Mouse (Mus musculus) kidney, postnatal 10 days (tissue): ENCODE results near the gene Ift57.
A peak's percentile ranks its signal among the peaks of the same experiment; 100 is the strongest.

Source experiments
- DNase-seq: peaks from one replicate; pipeline ENCODE4 v3.0.0; 2021; ENCODE audit warnings: mixed read lengths

The Ift57 gene

DNA sequence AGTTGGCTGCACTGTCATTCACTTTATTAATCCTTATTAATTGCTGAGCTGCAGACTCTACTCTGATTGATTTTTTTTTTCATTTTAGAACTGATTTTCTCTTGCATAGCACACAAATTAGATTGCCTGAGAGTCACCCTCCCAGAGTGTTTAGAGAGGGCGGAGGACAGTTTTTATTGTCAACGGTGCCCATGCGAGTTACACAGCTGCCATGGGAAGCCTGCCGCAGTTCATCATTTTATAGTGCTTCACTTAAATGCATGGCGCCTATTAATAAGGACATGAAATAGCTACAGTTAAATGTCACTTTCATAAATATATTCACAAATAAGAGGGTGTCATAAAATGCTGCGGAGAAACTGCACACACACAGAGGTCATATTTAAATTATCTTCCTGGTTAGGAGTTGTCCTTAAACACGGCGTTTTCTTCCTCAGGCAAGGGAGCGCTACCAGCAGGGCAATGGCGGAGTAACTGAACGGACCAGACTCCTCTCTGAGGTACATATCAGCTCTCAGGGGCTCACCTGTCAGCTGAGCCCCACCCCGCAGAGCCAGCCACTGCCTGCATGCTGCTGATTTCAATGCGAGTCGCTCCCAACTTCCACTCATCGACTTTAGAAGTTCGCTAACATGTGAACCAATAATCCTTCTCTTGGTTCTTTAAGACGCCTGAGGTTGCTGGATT, 61.6 kb downstream of the Ift57 start:
- no peak for DNase-seq

DNA sequence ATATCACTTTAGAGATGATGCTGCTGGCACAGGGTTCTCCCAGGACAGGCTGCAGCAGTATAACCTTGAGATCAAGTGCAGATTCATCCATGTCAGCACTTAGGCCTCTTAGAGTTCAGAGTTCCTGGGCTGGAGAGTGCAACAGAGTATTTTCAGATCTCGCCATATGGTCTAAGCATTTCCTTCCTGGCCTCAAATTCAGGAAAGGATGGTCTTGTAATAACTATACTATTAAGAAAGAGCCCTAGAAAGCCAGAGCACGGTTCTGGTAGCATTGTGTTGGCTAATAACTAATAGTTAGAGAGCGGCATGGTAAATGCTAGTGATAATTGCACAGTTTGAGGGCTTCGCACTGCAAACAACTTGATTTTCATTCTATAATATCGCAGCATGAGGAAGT, 62.9 kb downstream of the Ift57 start:
- DNase-seq = no peak

DNA sequence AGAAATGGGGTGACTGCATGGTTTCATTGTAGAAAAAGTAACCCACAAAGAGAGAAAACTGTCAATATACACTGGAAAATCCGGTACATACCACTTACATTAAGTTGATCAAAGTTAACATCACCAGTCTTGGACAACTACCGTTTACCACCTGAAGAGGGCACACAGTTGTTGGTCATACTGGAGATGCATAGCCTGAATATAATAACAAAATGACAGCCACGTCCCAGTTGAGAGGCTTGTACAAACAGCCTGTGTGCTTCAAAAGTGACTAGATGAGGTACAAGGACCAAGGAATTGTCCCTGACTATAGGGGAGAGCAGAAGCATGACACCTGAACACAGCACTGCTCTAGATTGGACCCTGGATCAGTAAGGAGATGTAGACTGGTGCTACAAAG, 67.3 kb downstream of the Ift57 start:
- peak; percentile 61 for DNase-seq

DNA sequence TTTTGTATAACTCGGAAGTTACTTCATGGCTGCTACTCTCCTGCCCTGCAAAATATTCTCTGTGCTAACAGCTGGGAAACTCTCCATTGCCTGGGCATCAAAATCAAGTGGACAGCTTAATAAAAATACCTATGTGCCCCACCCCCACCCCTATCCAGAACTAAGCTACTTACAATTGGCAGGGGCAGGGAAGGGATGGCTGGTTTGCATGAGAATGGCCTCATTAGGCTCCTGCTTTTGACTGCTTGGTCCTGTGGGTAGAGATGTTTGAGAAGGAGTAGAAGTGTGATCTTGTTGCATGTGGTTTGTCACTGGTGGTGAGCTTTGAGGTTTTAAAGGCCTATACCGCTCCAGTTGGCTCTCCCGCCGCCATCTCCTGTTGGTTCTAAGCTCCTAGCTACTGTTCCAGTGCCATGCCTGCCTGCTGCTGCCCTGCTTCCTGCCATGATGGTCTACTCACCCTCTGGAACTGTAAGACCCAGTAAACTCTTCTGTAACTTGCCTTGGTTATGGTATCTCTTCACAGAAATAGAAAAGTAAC, 69.5 kb downstream of the Ift57 start:
- DNase-seq = no peak

DNA sequence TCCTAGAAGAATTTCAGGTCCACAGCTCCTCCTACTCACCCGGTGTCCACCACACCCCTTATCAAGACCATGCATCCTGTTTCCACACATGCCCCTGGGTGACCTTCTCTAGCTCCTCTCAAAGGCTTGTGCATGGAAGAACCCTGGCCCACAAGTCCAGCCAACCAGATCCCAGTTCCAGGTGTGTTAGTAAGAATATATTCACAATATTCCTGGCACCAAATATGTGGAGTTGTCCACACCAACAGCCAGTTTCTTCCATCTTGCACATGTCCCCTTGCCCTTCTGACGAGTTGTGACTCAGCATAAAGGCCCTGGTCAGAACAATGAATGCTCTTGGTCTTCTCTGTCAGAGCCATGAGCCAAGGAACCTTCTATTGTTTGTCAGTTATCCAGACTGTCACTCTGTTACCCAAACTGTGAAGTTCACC, 70.8 kb downstream of the Ift57 start:
- no peak for DNase-seq

DNA sequence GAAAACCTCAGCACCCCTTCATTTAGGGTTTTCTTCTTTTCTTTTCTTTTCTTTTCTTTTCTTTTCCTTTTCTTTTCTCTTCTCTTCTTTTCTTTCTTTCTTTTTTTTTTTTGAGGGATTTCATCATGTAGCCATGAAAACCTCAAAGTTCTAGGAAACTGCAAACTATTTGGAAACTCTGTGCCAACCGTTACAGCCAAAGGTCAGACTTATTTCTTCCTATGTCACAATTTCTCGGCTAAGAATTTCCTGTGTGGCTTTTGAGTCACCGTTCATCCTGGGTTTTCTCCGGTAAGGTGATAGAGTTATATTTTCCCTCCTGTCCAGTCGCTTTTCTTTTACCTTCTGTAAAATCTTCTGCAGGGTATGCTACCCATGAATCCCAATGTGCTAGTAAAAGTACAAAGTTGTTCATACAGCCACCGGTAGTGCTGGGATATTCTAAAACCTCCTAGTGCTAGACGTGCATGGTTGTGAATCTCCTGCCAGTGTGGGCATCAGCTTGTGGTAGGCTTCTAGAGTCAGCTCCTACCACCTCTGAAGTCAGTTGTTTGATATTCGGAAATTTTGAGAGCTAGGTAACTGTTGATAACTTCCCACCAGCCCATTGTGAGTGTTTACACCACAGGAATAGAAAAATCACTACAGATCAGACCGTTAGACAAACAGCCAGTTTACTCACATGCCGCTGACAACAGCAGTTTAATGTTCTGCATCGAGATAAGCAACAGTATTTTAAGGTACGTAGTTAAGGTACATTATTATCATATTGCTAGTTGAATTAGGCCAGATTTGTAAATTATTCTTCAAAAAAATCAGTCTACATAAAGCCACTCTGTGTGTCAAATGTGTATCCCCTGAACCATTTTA, 71.5 kb downstream of the Ift57 start:
- DNase-seq = no peak

DNA sequence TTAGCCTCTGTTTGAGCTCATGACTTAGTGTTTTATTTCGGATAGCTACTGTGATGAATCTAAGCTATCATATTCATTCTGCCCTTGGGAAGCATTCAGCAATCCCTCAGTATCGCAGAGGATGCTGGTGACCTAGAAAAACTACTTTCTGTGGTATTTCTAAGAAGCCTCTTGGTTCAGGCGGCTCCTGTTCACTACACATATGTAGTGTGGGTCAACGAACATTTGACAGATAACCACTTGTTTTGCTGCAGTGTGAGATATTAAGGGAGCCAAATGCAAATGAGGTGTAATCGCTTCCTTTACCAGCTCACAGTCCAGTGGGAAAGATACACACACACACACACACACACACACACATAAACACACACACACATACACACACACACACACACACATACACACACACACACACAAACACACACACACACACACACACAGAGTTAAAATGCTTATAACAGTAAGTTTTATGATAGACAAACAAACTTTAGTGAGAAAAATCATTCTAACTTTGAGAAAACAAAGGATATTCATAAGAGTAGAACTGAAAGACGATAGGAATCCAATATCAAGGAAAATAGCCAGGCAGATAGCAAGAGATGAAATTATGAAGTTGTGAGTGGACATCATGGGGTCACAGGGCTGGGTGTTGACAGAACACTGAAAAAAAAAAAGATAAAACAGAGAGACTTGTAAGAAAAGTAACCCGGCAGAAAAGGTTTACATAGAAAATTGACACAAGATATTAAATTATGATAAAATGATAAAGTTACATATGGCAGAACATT, 72.8 kb downstream of the Ift57 start:
- DNase-seq = no peak

DNA sequence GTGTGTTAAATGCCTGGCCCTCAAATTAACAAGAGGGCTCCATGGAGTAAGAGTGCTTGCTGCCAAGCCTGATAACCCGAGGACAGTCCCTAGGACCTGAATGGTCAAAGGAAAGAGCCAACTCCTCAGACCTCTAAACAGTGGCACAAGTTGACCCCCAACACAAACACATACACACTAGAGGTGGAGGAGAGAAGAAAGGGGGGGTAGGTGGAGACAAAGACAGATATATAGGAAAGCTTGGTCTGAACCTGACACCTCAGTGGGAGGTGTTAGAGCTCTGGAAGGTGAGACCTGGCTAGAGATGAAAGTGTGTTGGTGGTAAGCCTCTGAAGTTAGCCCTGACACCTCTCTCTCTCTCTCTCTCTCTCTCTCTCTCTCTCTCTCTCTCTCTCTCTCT, 73.5 kb downstream of the Ift57 start:
- DNase-seq = no peak

DNA sequence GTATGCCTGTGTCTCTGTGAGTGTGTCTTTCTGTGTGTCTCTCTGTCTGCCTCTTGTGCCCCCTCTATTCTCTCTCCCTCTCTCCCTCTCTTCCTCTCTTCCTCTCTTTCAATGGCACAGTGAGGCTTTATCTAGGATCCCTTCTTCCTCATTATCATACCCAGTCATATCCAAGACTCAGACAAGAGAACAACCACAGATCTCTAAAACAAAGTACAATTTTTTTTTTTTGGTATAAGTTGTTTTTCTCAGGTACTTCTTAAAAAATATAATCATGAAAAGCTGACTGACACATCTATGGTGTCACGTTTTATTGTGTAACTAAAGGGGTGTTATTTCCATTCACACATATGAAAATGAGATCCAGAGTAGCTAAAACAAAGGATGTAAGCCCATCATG, 74.0 kb downstream of the Ift57 start:
- DNase-seq = no peak

DNA sequence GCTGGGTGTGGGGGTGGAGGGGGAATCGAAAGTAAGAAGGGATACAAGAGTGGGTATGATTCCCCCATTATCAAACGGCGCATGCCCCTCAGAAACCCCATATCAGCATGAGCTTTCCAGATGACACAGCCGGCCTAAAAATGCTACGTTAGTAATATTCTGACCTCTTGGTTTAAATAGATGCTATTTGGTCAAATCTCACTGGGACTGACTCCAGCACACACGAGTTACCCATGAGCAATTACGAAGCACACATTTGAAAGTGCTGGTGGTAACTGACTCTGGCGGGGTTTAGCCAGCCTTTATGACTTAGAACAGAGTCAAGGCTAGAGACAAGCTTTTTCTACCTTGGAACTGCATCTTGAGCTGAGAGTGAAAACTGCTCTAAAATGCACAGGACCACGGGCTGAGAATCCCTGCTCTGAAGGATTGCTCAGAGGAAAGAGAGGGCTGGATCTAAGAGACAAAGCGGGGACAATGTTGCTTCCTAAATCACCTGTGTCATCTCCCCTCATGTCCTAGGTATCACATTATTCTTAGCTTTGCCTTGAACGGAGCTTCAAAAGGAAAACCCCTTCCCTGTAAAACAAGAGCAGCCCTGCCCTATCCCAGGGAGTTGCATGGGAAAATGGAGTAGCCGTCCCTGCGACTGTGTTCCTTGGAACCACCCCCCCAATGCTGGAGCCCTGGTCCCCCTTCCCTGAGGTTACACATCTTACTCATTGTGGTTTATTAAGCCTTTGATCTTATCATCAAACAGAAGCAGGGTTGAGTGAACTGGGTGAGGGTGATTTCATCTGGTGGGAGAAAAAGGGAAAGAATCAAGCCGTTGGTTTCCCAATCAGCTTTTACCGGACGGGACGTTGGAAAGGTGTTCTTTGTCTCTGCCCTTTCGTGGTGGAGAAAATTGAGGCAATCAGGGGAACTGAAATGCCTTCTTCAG, 75.3 kb downstream of the Ift57 start:
- DNase-seq = no peak

DNA sequence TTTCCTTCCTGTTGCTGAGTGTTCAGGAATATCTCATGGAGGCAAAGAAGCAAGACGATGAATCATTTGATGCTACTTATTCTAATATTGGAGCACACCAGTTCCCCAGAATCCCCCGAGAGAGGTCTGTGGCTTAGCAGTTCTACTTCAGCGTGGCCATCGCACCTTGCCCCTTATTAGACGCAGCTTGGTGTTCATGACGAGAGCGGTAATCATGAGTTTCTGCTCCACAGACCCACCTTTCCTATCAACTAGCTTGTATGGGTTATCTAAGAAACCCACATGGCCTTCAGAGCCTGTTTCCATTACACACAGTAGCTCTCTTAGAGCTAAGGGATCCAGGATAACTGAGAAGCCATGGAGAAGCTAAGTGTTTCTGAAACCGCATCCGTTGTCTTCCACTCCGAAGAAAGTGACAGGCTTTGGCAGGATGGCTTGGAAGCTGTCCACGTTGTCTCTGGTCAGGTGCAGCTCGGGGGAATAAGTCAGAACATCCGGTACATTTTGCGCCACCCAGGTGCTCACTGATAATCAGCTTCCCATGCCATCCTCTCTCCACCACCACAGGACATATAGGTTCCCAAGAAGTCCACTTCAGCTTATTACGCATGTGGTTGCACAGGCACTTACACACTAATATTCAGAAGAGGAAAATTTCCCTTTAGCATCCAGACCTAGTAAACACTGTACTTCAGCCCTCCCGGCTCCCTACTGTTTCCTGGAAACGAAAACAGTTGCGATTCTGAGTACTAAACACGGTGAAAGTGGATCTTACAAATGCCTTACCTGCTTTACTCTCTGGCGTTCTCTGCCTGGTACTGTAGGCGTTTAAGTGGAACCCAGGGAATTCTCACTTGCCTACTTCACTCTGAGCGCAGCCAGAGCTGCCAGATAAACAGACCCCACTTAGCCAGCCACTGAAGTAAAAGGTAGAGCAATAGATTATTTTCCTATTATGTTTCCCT, 76.3 kb downstream of the Ift57 start:
- DNase-seq = no peak

DNA sequence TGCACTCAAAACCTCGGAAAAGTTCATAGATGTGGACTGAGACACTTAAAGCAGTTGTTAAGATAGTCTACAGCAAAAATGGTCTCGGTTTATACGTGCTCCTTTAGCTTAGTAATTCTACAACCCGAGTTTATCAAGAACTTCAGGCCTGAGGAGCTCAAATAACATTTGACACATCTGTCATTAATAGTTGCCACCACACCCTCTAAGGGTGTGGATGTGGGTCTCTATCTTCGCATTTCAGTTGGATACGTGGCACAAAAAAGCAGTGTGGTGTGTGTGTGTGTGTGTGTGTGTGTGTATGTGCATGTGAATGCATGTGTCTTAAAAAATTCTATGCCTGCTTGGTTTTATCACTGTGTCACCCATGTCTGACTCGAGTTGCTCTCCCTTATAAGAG, 77.9 kb downstream of the Ift57 start:
- no peak for DNase-seq

DNA sequence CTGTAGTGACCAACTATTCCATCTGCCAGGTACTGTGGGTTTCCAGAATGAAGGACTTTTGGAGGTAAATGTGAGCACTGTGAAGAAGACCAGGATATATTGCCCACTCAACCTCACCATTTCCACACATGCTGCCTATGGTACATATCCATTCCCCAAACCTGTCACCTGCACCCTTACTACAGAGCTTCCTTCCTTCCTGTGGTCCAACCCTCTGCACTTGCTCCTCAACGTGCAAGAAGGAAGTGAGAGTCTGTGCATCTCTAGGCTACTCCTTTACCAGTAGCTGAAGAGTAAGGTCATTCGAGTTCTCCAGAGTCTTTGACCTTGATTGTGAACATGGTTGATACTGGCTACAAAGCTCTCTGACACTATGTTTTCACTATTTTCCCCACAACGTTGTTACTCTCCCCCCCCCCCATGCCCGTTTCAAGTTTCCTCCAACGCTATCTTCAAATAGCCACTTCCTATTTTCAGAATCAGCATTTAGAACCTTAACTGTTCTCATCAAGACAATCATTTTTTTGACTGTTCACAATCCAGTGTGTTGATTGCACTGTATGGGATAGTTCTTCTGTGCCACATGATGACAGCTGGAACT, 82.6 kb downstream of the Ift57 start:
- DNase-seq = no peak

DNA sequence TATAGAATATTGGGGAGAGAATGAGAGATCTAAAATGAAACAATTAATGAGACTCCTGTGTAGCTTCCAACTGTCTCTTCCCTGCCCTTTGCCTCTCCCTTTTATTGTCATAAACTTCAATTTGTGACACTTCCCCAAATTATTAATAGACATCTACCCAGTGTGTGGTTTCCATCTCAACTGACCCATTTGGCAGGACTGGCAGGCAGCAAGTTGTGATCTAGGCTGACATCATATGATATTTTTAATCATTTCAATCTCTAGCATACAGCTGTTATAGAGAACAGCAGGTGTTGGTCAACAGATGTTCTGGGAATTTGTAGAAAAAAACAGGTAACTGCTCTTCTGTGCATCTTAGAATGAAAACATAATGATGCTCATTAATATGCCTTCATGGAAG, 84.3 kb downstream of the Ift57 start:
- DNase-seq = no peak

DNA sequence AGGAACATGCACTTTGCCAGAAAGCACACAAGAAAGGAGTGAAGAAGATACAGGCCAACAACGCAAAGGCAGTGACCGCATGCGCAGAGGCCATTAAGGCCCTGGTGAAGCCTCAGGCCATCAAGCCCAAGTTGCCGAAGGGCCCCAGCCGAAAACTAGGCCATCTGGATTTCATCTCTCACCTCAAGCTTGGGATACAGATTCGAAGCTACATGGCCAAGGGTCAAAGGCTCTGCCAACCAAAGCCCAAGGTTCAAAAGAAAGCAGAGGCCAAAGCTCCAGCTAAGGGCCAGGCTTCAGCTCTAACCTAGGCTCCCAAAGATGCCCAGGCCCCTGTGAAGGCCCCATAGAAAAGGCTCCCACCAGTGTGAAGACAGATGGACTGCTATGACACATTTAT, 87.1 kb downstream of the Ift57 start:
- no peak for DNase-seq

DNA sequence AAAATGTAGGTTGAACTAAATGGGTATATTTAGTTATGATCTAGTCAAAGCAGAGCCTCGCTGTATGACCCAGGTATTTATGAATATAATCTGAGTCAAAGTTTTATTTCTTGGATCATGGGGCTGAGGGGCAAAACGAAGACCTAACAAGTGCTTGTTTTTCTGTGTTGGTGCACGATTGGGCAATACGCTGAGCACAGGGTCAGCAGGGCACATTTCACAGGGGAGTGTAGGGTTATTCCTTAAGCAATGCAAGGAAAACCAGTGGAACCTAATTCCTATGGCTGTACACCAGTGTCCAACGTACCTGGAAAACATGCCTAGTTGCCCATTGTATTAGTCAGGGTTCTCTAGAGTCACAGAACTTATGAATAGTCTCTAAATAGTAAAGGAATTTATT, 88.7 kb downstream of the Ift57 start:
- no peak for DNase-seq

DNA sequence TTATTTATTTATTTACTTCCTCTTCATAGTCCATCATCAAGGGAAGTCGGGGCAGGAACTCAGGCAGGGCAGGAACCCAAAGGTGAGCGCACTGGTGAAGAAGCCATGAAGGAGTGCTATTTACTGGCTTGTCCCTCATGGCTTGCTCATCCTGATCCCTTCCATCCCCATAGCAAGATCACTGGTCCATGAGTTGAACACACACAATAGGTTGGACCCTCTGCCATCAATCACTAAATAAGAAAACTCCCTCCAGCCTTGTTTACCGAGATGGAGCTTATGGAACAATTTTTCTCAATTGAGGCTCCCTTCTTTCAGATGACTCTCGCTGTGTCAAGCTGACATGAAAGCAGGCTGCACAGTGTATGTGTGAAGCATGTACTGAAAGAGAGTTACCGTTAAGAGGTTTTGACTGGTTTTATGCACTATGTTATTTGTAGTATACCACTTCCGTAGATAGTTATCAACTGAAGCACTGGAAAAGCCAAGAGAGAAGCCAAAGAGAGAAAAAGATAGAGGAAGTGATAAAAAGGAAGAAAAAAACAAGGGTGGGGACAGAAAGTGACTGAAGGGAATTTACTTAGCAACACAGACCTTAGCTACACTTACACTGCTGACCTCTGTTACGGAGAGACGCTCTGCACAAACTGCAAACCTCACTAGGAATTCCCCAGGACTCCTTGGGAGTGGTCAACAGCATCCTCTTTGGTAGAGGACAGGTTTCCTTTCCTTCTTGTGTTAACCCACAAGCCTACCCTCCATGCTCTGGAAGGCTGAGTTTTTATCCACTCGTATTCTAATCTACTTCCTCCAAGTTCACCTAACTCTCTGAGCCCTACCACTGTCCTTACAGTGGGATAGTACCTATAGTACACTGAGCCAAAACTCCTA, 91.8 kb downstream of the Ift57 start:
- DNase-seq = no peak

DNA sequence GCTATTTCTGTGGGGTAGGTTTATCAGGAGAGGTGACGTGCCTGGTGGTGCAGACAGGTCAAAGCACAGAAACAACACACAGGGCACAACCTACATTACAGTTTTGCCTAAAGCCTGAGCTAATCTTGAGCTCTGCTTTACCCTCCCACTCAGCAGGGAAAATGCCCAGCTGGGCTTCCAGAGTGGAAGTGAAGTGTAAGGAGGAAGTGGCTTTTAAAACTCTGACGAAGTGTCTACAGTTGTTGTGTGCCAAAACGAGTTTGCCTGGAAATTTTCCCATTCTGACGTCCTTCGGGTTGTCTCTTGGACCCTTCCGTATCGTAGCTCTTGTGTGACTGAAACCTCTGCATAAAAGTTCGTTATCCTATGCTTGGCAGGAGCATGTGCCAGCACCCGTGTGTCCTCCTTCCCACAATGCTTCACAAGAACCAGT, 93.4 kb downstream of the Ift57 start:
- peak; percentile 64 for DNase-seq

DNA sequence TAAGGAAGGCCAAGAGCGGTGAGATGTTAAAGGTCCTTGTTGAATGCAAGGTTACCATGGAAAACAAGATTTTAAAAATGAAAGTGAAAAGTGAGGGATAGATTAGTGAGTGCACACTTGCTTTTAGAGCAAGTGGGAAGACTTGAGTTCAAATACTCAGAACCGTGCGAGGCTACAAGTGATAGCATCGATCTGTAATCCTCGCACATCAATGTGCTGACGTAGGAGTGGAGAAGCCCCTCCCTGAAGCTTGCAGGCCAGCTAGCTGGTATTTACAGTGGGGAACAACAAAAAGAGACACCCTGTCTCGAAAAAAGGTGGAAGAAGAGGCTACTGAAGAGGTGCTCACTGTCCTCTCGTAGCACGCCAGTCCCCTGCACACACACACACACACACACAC, 94.6 kb downstream of the Ift57 start:
- no peak for DNase-seq
